Mouse (Mus musculus) liver, embryonic 14.5 days (tissue): ENCODE data around the gene Dglucy. TPM values are rescaled to one million over a fixed set of nuclear protein-coding genes. Genes with fewer than 3 reads are reported as not detected.

ENCODE experiments used
- ATAC-seq: fragments of 200-750 bp; cut with Nextera tagmentation; 2 replicates; pipeline ENCODE4 v1.8.0; 2017; ENCODE audit warnings: moderate number of reproducible peaks, mild to moderate bottlenecking, moderate library complexity; ENCODE audit not compliant: insufficient read depth
- DNase-seq, 3 experiments: peaks; one replicate each; pipeline ENCODE4 v3.0.0-alpha.2; 2012 to 2013; ENCODE audit warnings: low read depth in 3 of 3, low spot score in 3 of 3
- H3K27ac ChIP-seq: fragments of 300-500 bp; sonication (generic); 2 replicates; pipeline ENCODE4 v1.5.1; 2014; ENCODE audit warnings: moderate library complexity, mild to moderate bottlenecking, control low read depth, inconsistent platforms
- H3K27me3 ChIP-seq: fragments of 300-500 bp; sonication (generic); 2 replicates; pipeline ENCODE4 v1.6.1; 2014; ENCODE audit warnings: mild to moderate bottlenecking, low read length, moderate library complexity; ENCODE audit not compliant: control insufficient read depth, insufficient read depth
- H3K36me3 ChIP-seq: fragments of 300-500 bp; sonication (generic); replicated peaks from 2 replicates; pipeline ENCODE4 v1.6.1; 2014; ENCODE audit warnings: low read depth; ENCODE audit not compliant: control insufficient read depth, insufficient read depth
- H3K4me1 ChIP-seq, 2 experiments: fragments of 200-500 bp in 1 of 2; fragments of 300-500 bp in 1 of 2; sonication (generic) in 1 of 2; replicated peaks; 2 replicates each; pipeline ENCODE4 v1.6.1; 2012 to 2014; ENCODE audit warnings: antibody characterized with exemption in 1 of 2, inconsistent platforms in 1 of 2, low read length in 1 of 2; ENCODE audit not compliant: control insufficient read depth in 2 of 2, insufficient read depth in 2 of 2
- H3K4me2 ChIP-seq: fragments of 300-500 bp; sonication (generic); 2 replicates; pipeline ENCODE4 v1.6.1; 2014; ENCODE audit warnings: low read depth, mild to moderate bottlenecking, control low read depth, moderate library complexity
- H3K4me3 ChIP-seq, 2 experiments: fragments of 200-500 bp in 1 of 2; fragments of 300-500 bp in 1 of 2; sonication (generic) in 1 of 2; 2 replicates each; pipeline ENCODE4 v1.5.1; 2012 to 2014; ENCODE audit warnings: low read depth in 2 of 2, low read length in 2 of 2, mild to moderate bottlenecking in 2 of 2, control low read depth in 1 of 2, inconsistent platforms in 1 of 2, moderate library complexity in 1 of 2; ENCODE audit not compliant: insufficient read depth in 1 of 2
- H3K9ac ChIP-seq: fragments of 300-500 bp; sonication (generic); replicated peaks from 2 replicates; pipeline ENCODE4 v1.6.1; 2014; ENCODE audit warnings: mild to moderate bottlenecking, control low read depth, moderate library complexity
- H3K9me3 ChIP-seq: fragments of 300-500 bp; sonication (generic); 2 replicates; pipeline ENCODE4 v1.6.1; 2016; ENCODE audit warnings: low read length, mixed read lengths; ENCODE audit not compliant: control insufficient read depth
- CTCF ChIP-seq: IDR thresholded peaks from 2 replicates; pipeline ENCODE4 v1.5.1; 2016; ENCODE audit warnings: antibody characterized with exemption, low read depth, control low read depth
- EP300 ChIP-seq: IDR thresholded peaks from 2 replicates; pipeline ENCODE4 v1.6.1; 2016; ENCODE audit warnings: antibody characterized with exemption, low read depth
- WGBS: fragments of 180-500 bp; shearing (Covaris S2); extraction: QIAGEN DNeasy Blood & Tissue Kit; methylation state at CpG from one replicate; pipeline ENCODE4 v1.1.7; 2014; ENCODE audit not compliant: insufficient replicate concordance; 5-methylcytosine and 5-hydroxymethylcytosine counted together
- polyA plus RNA-seq, 2 experiments: library from polyadenylated mRNA; depleted of rRNA in 1 of 2; stranded (reverse) in 1 of 2; unstranded in 1 of 2; fragments of >200 nt; fragmentation: Nextera tagmentation in 1 of 2; extraction: Ambion mirVana in 1 of 2; gene quantifications; 2 replicates each; pipeline versions ENCODE4 v1.2.1 to v1.2.3; 2012 to 2014

The Dglucy gene
- polyA plus RNA-seq, 2 experiments = 0.63 to 1.2 TPM

- WGBS = 67% methylated on average over 5 of the region's 5 CpGs
- H3K4me2 ChIP-seq = no peak overlapping the region
- DNase-seq (no peak), ATAC-seq (no peak)
- TF ChIP-seq EP300 (no peak), CTCF (no peak)
- no peak overlapping the region for H3K27ac ChIP-seq
- no peaks in the 10 kb centered on the region for H3K36me3 ChIP-seq
- H3K9ac ChIP-seq = no peak overlapping the region
- no peaks in the 10 kb centered on the region for H3K4me1 ChIP-seq
- H3K9me3 ChIP-seq = no peaks in the 10 kb centered on the region
- H3K4me3 ChIP-seq = no peak overlapping the region
- no peaks in the 10 kb centered on the region for H3K27me3 ChIP-seq
These were observed 38.0 kb downstream of the Dglucy start for GRCm38 (mm10) chr12:100816906-100817305.

GRCm38 (mm10) chr12:100819965-100820364, 41.1 kb downstream of the Dglucy start:
- TF ChIP-seq EP300 = no peak
- TF ChIP-seq CTCF = no peak
- no peak overlapping the region for H3K9ac ChIP-seq
- H3K4me3 ChIP-seq = no peak overlapping the region
- H3K27ac ChIP-seq = no peak overlapping the region
- H3K4me2 ChIP-seq = no peak overlapping the region
- H3K9me3 ChIP-seq = no peaks in the 10 kb centered on the region
- H3K36me3 ChIP-seq = no peaks in the 10 kb centered on the region
- no peaks in the 10 kb centered on the region for H3K4me1 ChIP-seq
- no peak for DNase-seq
- ATAC-seq = no peak
- H3K27me3 ChIP-seq = no peaks in the 10 kb centered on the region

- H3K4me2 ChIP-seq = no peak overlapping the region
- no peak for TF ChIP-seq EP300
- TF ChIP-seq CTCF = no peak
- ATAC-seq (no peak), DNase-seq (no peak)
- no peaks in the 10 kb centered on the region for H3K27me3 ChIP-seq
- no peaks in the 10 kb centered on the region for H3K9me3 ChIP-seq
- 49% methylated on average over 2 of the region's 2 CpGs for WGBS
- H3K4me1 ChIP-seq = no peaks in the 10 kb centered on the region
- no peak overlapping the region for H3K9ac ChIP-seq
- H3K27ac ChIP-seq = no peak overlapping the region
- H3K36me3 ChIP-seq = no peaks in the 10 kb centered on the region
- no peak overlapping the region for H3K4me3 ChIP-seq
These were observed 52.2 kb downstream of the Dglucy start for GRCm38 (mm10) chr12:100831021-100831420.

- H3K27ac ChIP-seq = no peak overlapping the region
- ATAC-seq = no peak
- no peak for DNase-seq
- H3K4me2 ChIP-seq = no peak overlapping the region
- no peaks in the 10 kb centered on the region for H3K9me3 ChIP-seq
- H3K27me3 ChIP-seq = no peaks in the 10 kb centered on the region
- WGBS = 63% methylated on average over 8 of the region's 8 CpGs
- no peaks in the 10 kb centered on the region for H3K36me3 ChIP-seq
- no peak overlapping the region for H3K9ac ChIP-seq
- H3K4me3 ChIP-seq = no peak overlapping the region
- TF ChIP-seq EP300 (no peak), CTCF (no peak)
- H3K4me1 ChIP-seq = no peaks in the 10 kb centered on the region
These were observed 52.9 kb downstream of the Dglucy start for GRCm38 (mm10) chr12:100831629-100832325.

- Histone ChIP-seq H3K9me3 (no peaks in the 10 kb centered on the region), H3K27ac (no peak overlapping the region), H3K9ac (no peak overlapping the region), H3K27me3 (no peaks in the 10 kb centered on the region), H3K4me3 (no peak overlapping the region), H3K4me2 (no peak overlapping the region), H3K36me3 (no peaks in the 10 kb centered on the region), H3K4me1 (0 out of 4 replicates have a peak, but pooled peaks cover 0 to 3% of the 10 kb centered on the region in 2 experiments)
- no peak for TF ChIP-seq CTCF
- no peak for TF ChIP-seq EP300
- WGBS = 28% methylated on average over 3 of the region's 3 CpGs
- no peak for ATAC-seq
- no peak for DNase-seq
These were observed 58.4 kb downstream of the Dglucy start for GRCm38 (mm10) chr12:100837208-100837607.
